Mouse (Mus musculus) kidney, embryonic 15.5 days (tissue): ENCODE data around the gene Ankrd17. TPM values are rescaled to one million over a fixed set of nuclear protein-coding genes. Genes with fewer than 3 reads are reported as not detected.
A peak's percentile ranks its signal among the peaks of the same experiment; 100 is the strongest.

Experiments
- ATAC-seq: fragments of 200-750 bp; cut with Nextera tagmentation; replicated peaks from 2 replicates; pipeline ENCODE4 v1.8.0; 2017; ENCODE audit warnings: moderate TSS enrichment; ENCODE audit not compliant: low FRiP score
- H3K27ac ChIP-seq: fragments of 300-500 bp; sonication (generic); 2 replicates; pipeline ENCODE4 v1.5.1; 2015; ENCODE audit warnings: mild to moderate bottlenecking, inconsistent platforms
- H3K27me3 ChIP-seq: fragments of 300-500 bp; sonication (generic); 2 replicates; pipeline ENCODE4 v1.6.1; 2015; ENCODE audit warnings: inconsistent platforms
- H3K36me3 ChIP-seq: fragments of 300-500 bp; sonication (generic); 2 replicates; pipeline ENCODE4 v1.6.1; 2015; ENCODE audit warnings: inconsistent platforms
- H3K4me1 ChIP-seq: fragments of 300-500 bp; sonication (generic); 2 replicates; pipeline ENCODE4 v1.6.1; 2015; ENCODE audit warnings: inconsistent platforms
- H3K4me2 ChIP-seq: fragments of 300-500 bp; sonication (generic); 2 replicates; pipeline ENCODE4 v1.6.1; 2015; ENCODE audit warnings: moderate library complexity, mild to moderate bottlenecking, inconsistent platforms
- H3K4me3 ChIP-seq: fragments of 300-500 bp; sonication (generic); replicated peaks from 2 replicates; pipeline ENCODE4 v1.5.1; 2015; ENCODE audit warnings: mild to moderate bottlenecking, inconsistent platforms
- H3K9ac ChIP-seq: fragments of 300-500 bp; sonication (generic); 2 replicates; pipeline ENCODE4 v1.6.1; 2015; ENCODE audit warnings: mild to moderate bottlenecking, inconsistent platforms
- H3K9me3 ChIP-seq: fragments of 300-500 bp; sonication (generic); replicated peaks from 2 replicates; pipeline ENCODE4 v1.6.1; 2016; ENCODE audit warnings: inconsistent platforms
- WGBS: fragments of 180-500 bp; shearing (Covaris S2); methylation state at CpG from one replicate; pipeline ENCODE4 v1.1.7; 2015; ENCODE audit warnings: mixed read lengths; 5-methylcytosine and 5-hydroxymethylcytosine counted together
- polyA plus RNA-seq: library from polyadenylated mRNA; unstranded; fragments of >200 nt; fragmentation: Nextera tagmentation; extraction: Ambion mirVana; gene quantifications from 2 replicates; pipeline ENCODE4 v1.2.1, GENCODE M21; 2015

The Ankrd17 gene
- polyA plus RNA-seq, 1 experiment from 2014 or later = 25.3 TPM

DNA sequence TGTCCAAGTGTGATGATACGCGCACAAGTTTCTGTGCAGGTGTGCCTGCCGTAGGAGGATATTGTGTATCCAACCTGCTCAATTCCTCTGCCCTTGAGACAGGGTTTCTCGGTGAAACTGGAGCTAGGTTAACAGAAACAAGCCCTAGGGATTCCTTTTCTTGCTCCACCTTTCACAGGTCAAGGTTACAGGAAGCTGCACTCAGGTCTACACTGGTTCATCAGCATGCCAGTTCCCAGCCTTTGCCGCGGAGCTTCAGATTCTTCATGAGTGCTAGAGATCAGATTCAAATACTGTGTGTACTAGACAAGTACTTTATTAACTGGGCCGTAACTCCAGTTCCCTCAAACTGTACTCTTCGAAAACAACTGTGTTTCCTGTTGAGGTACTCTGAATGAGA, 131.2 kb downstream of the Ankrd17 start:
- Histone ChIP-seq H3K9ac (no peak overlapping the region), H3K4me3 (no peak overlapping the region), H3K27ac (no peak overlapping the region), H3K4me2 (no peak overlapping the region), H3K4me1 (no peaks in the 10 kb centered on the region), H3K36me3 (peaks cover 90% of the 10 kb centered on the region), H3K27me3 (no peaks in the 10 kb centered on the region), H3K9me3 (no peaks in the 10 kb centered on the region)
- WGBS = 95% methylated on average over 8 of the region's 8 CpGs
- no peak for ATAC-seq

DNA sequence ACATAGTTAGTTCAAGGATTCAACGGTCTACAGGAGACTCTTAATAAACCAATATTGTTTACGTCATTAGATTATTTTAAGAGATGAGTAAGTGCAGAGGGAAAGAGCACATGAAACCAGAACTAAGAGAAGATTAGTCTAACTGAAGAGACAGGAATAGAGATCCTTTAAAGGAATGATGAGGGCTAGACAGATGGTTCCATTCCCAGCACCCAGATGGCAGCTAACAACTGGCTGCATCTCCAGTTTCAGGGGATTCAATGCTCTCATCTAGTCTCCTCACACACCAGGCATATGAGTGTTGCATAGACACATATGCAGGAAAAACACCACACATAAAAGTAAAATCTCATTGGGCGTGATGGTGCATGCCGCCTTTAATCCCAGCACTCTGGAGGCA, 133.1 kb downstream of the Ankrd17 start:
- no peak for ATAC-seq
- H3K36me3 ChIP-seq = peaks cover 92% of the 10 kb centered on the region
- H3K4me2 ChIP-seq = no peak overlapping the region
- no peak overlapping the region for H3K27ac ChIP-seq
- no peak overlapping the region for H3K9ac ChIP-seq
- H3K4me1 ChIP-seq = no peaks in the 10 kb centered on the region
- no peaks in the 10 kb centered on the region for H3K9me3 ChIP-seq
- no peaks in the 10 kb centered on the region for H3K27me3 ChIP-seq
- no peak overlapping the region for H3K4me3 ChIP-seq
- WGBS = 96% methylated on average over 4 of the region's 4 CpGs

- Histone ChIP-seq H3K9me3 (no peaks in the 10 kb centered on the region), H3K27ac (no peak overlapping the region), H3K4me2 (no peak overlapping the region), H3K36me3 (peaks cover 78% of the 10 kb centered on the region), H3K4me3 (no peak overlapping the region), H3K27me3 (no peaks in the 10 kb centered on the region), H3K9ac (no peak overlapping the region), H3K4me1 (no peaks in the 10 kb centered on the region)
- no peak for ATAC-seq
- WGBS = 94% methylated on average over 2 of the region's 2 CpGs
Measured at GRCm38 (mm10) chr5:90229760-90230159, 136.6 kb downstream of the Ankrd17 start.

- H3K27me3 ChIP-seq = no peaks in the 10 kb centered on the region
- no peak overlapping the region for H3K4me2 ChIP-seq
- no peak for ATAC-seq
- 95% methylated on average over 3 of the region's 3 CpGs for WGBS
- H3K9me3 ChIP-seq = no peaks in the 10 kb centered on the region
- no peak overlapping the region for H3K9ac ChIP-seq
- peaks cover 7% of the 10 kb centered on the region for H3K4me1 ChIP-seq
- H3K27ac ChIP-seq = no peak overlapping the region
- peaks cover 56% of the 10 kb centered on the region for H3K36me3 ChIP-seq
- H3K4me3 ChIP-seq = no peak overlapping the region
Measured at GRCm38 (mm10) chr5:90226696-90227095, 139.7 kb downstream of the Ankrd17 start.

DNA sequence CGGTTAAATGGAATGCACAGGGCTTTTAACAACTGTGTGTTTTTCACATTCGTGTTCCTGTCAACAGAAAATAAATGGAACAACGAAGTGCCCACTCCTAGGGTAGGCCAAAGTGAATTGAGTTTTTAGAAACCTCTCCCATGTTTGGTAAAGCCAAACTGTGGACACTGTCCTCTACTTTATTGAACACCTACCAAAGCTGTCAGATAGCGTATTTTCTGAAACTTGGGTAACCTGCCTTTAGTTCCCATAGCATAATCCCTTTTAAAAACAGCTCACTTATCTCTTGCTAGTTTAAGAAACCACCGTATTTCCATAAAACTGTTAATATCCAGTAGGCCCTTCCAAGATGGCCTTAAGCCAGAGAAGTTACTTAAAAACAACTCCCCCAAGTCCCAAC, 141.6 kb downstream of the Ankrd17 start:
- peak overlapping the region; percentile 91; the same call in 1 of the 2 replicates for H3K27ac ChIP-seq
- no peak overlapping the region for H3K9ac ChIP-seq
- H3K4me3 ChIP-seq = peak overlapping the region; percentile 80; the same call in 1 of the 2 replicates

DNA sequence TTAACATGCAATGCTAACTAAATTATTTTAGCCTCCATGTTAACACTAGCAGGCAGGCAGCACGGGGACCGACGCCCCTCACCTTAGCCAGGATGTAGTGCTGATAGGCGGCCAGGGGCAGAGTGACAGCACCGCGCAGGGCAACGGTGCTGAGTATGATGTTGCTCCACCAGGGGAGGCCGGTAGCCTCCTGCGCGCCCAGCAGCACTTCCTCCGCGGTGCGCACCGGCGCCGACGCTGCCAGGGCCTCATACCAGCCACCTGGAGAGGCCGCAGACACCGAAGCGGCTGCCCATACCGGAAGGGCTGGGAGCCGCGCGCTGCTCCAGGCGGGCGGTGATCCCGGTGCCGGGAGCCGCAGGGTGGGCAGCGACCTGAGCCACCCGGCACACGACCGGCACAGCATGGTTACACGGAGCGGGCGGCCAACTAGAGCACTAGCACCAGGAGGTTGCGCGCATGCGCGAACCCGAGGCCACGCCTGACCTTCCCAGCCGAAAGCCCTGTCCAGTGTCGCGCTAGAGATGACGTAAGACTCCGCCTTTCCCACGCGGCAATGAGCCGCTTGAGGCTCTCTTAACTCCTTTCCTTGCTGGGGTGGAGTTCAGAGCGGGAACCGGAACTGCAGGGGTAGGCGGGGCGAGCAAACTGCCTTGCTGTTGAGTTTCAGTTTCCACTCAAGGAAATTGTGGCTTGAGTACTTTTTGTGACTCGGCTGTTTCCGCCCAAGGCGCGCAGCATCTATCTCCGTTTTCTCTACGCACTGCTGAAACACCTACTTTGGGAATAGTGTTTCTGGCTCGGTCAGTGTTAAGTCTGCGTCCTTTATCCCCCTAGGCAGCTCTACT, 142.6 kb downstream of the Ankrd17 start, which contains the start of gene Cox18:
Gene Cox18 (minus strand): TSS at position 468 of the 848 bp plus-strand sequence.
- peaks cover 7% of the 10 kb centered on the region for H3K4me1 ChIP-seq
- peak within 1 kb of the TSS; percentile 91 for H3K27ac ChIP-seq
- no peaks in the 10 kb centered on the region for H3K27me3 ChIP-seq
- peak within 1 kb of the TSS; percentile 76 for H3K4me2 ChIP-seq
- peak within 1 kb of the TSS; percentile 80 for H3K4me3 ChIP-seq
- peaks cover 53% of the 10 kb centered on the region for H3K36me3 ChIP-seq
- peak within 1 kb of the TSS; percentile 68 for H3K9ac ChIP-seq
- ATAC-seq = peak; percentile 98
- WGBS = under 1% methylated on average over 62 of the region's 62 CpGs
- no peaks in the 10 kb centered on the region for H3K9me3 ChIP-seq

More for the DNA sequence above, 141.6 kb downstream of the Ankrd17 start:
- WGBS = 85% methylated on average over 5 of the region's 5 CpGs
- peaks cover 7% of the 10 kb centered on the region for H3K4me1 ChIP-seq
- peak overlapping the region; percentile 76 for H3K4me2 ChIP-seq
- no peak for ATAC-seq
- H3K36me3 ChIP-seq = peaks cover 55% of the 10 kb centered on the region
- no peaks in the 10 kb centered on the region for H3K9me3 ChIP-seq
- no peaks in the 10 kb centered on the region for H3K27me3 ChIP-seq

DNA sequence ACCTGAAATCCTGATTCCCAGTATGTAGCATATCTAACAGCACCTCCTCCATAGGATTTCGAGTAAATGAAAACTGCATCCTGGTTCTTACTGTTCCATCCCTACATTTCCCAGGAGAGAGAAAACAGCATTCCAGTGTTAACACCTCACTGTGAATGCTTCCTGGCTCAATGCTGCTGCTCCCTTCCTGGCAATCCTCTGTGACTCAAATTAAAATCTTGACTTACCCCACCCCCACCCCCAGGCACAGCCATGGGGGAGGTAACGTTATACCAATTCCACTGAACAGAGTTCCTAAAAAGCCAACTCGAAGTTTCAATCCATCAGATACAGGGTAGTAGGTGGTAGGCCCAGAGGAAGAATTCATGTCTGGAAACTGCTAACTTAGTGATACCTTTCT, 143.4 kb downstream of the Ankrd17 start:
- no peak for ATAC-seq
- Histone ChIP-seq H3K27ac (no peak overlapping the region), H3K4me1 (peaks cover 7% of the 10 kb centered on the region), H3K9me3 (no peaks in the 10 kb centered on the region), H3K4me2 (peak overlapping the region; percentile 76), H3K9ac (peak overlapping the region; percentile 68), H3K4me3 (peak overlapping the region; percentile 80), H3K27me3 (no peaks in the 10 kb centered on the region), H3K36me3 (peaks cover 54% of the 10 kb centered on the region)
- WGBS = 25% methylated on average over 3 of the region's 3 CpGs

GRCm38 (mm10) chr5:90217791-90218190, 148.6 kb downstream of the Ankrd17 start:
- Histone ChIP-seq H3K27me3 (no peaks in the 10 kb centered on the region), H3K4me2 (no peak overlapping the region), H3K9ac (no peak overlapping the region), H3K9me3 (no peaks in the 10 kb centered on the region), H3K36me3 (peaks cover 76% of the 10 kb centered on the region), H3K27ac (no peak overlapping the region), H3K4me3 (no peak overlapping the region), H3K4me1 (peaks cover 2% of the 10 kb centered on the region)
- WGBS = 99% methylated on average over 3 of the region's 3 CpGs
- no peak for ATAC-seq

DNA sequence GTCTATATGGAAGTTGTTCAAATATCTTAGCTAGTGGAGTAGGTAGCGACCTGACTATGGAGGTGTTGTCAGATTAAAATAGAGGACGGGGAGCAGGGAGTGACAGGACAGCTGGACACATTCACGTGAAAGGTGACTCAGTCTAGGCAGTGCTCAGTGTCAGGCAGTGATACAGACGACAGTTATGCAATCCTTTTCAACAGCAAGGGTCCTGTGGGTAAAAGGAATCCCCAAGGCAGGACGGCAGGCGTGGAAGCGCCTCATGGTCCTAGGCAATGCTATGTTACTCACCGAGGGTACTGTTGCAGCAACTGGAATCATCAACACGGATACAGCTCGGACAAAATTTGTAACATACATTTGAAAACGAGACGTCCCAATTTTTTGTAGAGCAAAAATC, 149.2 kb downstream of the Ankrd17 start:
- WGBS = 92% methylated on average over 12 of the region's 12 CpGs
- Histone ChIP-seq H3K9ac (no peak overlapping the region), H3K9me3 (no peaks in the 10 kb centered on the region), H3K27me3 (no peaks in the 10 kb centered on the region), H3K4me1 (no peaks in the 10 kb centered on the region), H3K4me3 (no peak overlapping the region), H3K27ac (no peak overlapping the region), H3K36me3 (peaks cover 76% of the 10 kb centered on the region), H3K4me2 (no peak overlapping the region)
- no peak for ATAC-seq

DNA sequence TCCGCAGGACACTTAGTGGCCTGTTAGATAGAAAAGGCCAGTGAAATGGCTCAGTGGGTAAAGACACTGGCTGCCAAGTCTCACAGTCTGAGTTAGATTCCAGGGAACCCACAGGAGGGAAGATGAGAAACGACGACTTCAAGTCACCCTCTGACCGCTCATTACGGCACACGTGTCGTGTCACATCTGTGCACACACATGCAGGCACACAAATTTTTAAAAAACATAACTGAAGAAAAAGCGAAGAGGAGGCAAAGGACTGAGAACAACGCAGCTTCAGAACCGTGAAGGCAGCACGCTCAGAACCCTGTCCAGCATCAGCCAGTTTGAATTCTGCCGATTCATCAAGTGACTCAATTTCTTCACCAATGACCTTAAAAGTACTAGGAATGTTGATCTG, 153.0 kb downstream of the Ankrd17 start:
- Histone ChIP-seq H3K4me2 (no peak overlapping the region), H3K9me3 (no peaks in the 10 kb centered on the region), H3K4me1 (no peaks in the 10 kb centered on the region), H3K27ac (no peak overlapping the region), H3K27me3 (no peaks in the 10 kb centered on the region), H3K4me3 (no peak overlapping the region), H3K36me3 (peaks cover 44% of the 10 kb centered on the region), H3K9ac (no peak overlapping the region)
- no peak for ATAC-seq
- WGBS = 95% methylated on average over 12 of the region's 12 CpGs

- Histone ChIP-seq H3K9me3 (no peaks in the 10 kb centered on the region), H3K4me2 (no peak overlapping the region), H3K4me1 (peaks cover 4% of the 10 kb centered on the region; the same call in 1 of the 2 replicates), H3K27me3 (0 out of 2 replicates have a peak, but pooled peaks cover 3% of the 10 kb centered on the region), H3K36me3 (no peaks in the 10 kb centered on the region), H3K27ac (no peak overlapping the region), H3K4me3 (no peak overlapping the region), H3K9ac (no peak overlapping the region)
- no peak for ATAC-seq
- 23% methylated on average over 5 of the region's 5 CpGs for WGBS
Measured at GRCm38 (mm10) chr5:90203168-90203567, 163.2 kb downstream of the Ankrd17 start.

GRCm38 (mm10) chr5:90202447-90203117, 163.8 kb downstream of the Ankrd17 start:
- WGBS = 84% methylated on average over 9 of the region's 9 CpGs
- H3K27me3 ChIP-seq = 0 out of 2 replicates have a peak, but pooled peaks cover 3% of the 10 kb centered on the region

More at GRCm38 (mm10) chr5:90202447-90203117, 163.8 kb downstream of the Ankrd17 start:
- H3K9ac ChIP-seq = no peak overlapping the region
- no peak overlapping the region for H3K4me3 ChIP-seq
- H3K4me1 ChIP-seq = peaks cover 4% of the 10 kb centered on the region; the same call in 1 of the 2 replicates
- no peak for ATAC-seq
- no peaks in the 10 kb centered on the region for H3K9me3 ChIP-seq
- no peak overlapping the region for H3K27ac ChIP-seq
- no peaks in the 10 kb centered on the region for H3K36me3 ChIP-seq
- no peak overlapping the region for H3K4me2 ChIP-seq
